Mouse (Mus musculus) lung, adult 2 months (tissue): ENCODE results near the gene Cul9.

Experiments used
- CTCF ChIP-seq: fragments of 200-500 bp; IDR thresholded peaks from 2 replicates; pipeline ENCODE4 v1.5.1; 2011; ENCODE audit warnings: mild to moderate bottlenecking, low read length, control low read depth; ENCODE audit not compliant: insufficient read depth
- POLR2A ChIP-seq: fragments of 200-500 bp; IDR thresholded peaks from 2 replicates; pipeline ENCODE4 v1.6.1; 2011; ENCODE audit warnings: low read depth, mild to moderate bottlenecking, control low read depth, low read length, borderline replicate concordance; ENCODE audit errors: extremely low read depth

GRCm38 (mm10) chr17:46453302-46453948 is 92.8 kb downstream of the Cul9 start:
- TF ChIP-seq CTCF (no peak), POLR2A (no peak)
